Mouse (Mus musculus): Measurements from ENCODE around the gene Rflna.

The Rflna gene

DNA sequence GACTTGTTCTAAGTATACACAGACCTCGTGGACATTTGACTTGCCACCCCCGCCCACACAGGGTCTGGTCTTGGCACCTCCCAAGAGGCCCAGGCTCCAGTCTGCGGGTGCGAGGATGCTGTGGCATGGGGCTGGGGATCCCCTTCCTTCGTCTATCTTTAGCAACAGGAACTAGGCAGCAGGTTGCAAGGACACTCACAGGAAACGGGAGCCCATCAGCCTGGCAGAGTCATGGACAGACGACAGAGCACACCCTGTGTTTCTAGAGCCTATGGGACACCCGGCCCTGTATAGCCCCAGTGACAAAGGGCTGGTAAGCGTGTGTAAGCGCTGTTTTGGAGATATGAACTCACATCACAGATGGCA, 49.2 kb downstream of the Rflna start:
- DNase-seq (ENCODE audit: low read depth, low spot score): no peak

- peak; percentile 77 for DNase-seq (ENCODE audit: low read depth, low spot score)
Measured at GRCm38 (mm10) chr5:125052603-125053488, 49.8 kb downstream of the Rflna start.

- DNase-seq (ENCODE audit: low read depth, low spot score): no peak
Measured at GRCm38 (mm10) chr5:125053661-125054060, 50.6 kb downstream of the Rflna start.

GRCm38 (mm10) chr5:125055901-125056300, 52.9 kb downstream of the Rflna start:
- no peak for DNase-seq (ENCODE audit: low read depth, low spot score)

- DNase-seq (ENCODE audit: low read depth, low spot score): no peak
Measured at GRCm38 (mm10) chr5:125056331-125056695, 53.3 kb downstream of the Rflna start.

GRCm38 (mm10) chr5:125056696-125057554, 53.9 kb downstream of the Rflna start:
- DNase-seq (ENCODE audit: low read depth, low spot score): no peak

- no peak for DNase-seq (ENCODE audit: low read depth, low spot score)
Measured at GRCm38 (mm10) chr5:125057555-125058266, 54.7 kb downstream of the Rflna start.

GRCm38 (mm10) chr5:125058267-125058668, 55.2 kb downstream of the Rflna start:
- DNase-seq (ENCODE audit: low read depth, low spot score): no peak

Data from A20 (cell line).